15 mouse cellular contexts compared by ENCODE assay signal in genomic region chr13:83615875-83616274, GRCm38 (mm10).
"Had no signal": no experiment of that assay in that cellular context is flagged by ENCODE, and none has a peak within 500 bp of the region (broad histone marks: within the 10 kb centered on the region; RNA-seq: fewer than 3 reads in every experiment).

No protein-coding gene starts in this region.

- ATAC-seq: intestine, embryonic 16.5 days had no signal

- H3K9me3 ChIP-seq: liver, embryonic 13.5 days; neural tube, embryonic 13.5 days; stomach, embryonic 15.5 days had no signal

- H3K27me3 ChIP-seq: liver, embryonic 13.5 days; neural tube, embryonic 13.5 days; stomach, embryonic 15.5 days had no signal

- H3K27ac ChIP-seq: liver, embryonic 13.5 days; macrophage; neural tube, embryonic 13.5 days; stomach, embryonic 15.5 days had no signal

- H3K4me1 ChIP-seq: neural tube, embryonic 13.5 days; stomach, embryonic 15.5 days had no signal

- H3K36me3 ChIP-seq: liver, embryonic 13.5 days; neural tube, embryonic 13.5 days; stomach, embryonic 15.5 days had no signal

- DNase-seq: kidney, adult 18-20 months; kidney, adult 9 months; kidney, postnatal 25 days; liver, embryonic 13.5 days; lung, adult 2 months; lung, postnatal 14 days; midbrain, embryonic 14.5 days; retina, postnatal 1 day; right cerebral cortex, postnatal 25 days; spleen, adult 18-20 months; thymus, postnatal 25 days had no signal

- H3K4me3 ChIP-seq: liver, embryonic 13.5 days; neural tube, embryonic 13.5 days; stomach, embryonic 15.5 days had no signal
